Mouse (Mus musculus) lung, embryonic 14.5 days (tissue): ENCODE results near the gene Rilpl1. TPM values are rescaled to one million over a fixed set of nuclear protein-coding genes. Genes with fewer than 3 reads are reported as not detected.
"Not testable (repeated sequence)": the region's sequence is repeated elsewhere in the genome, so short reads cannot be mapped to it uniquely, and the experiment has no call there.

Experiments used
- ATAC-seq: fragments of 200-750 bp; cut with Nextera tagmentation; 2 replicates; pipeline ENCODE4 v1.8.0; 2017; ENCODE audit warnings: mild to moderate bottlenecking, moderate TSS enrichment, moderate library complexity; ENCODE audit not compliant: insufficient read depth
- DNase-seq: peaks from one replicate; pipeline ENCODE4 v3.0.0-alpha.2; 2015
- H3K27ac ChIP-seq: fragments of 300-500 bp; sonication (generic); 2 replicates; pipeline ENCODE4 v1.5.1; 2014; ENCODE audit warnings: low read depth, mild to moderate bottlenecking, moderate library complexity
- H3K27me3 ChIP-seq: fragments of 300-500 bp; sonication (generic); 2 replicates; pipeline ENCODE4 v1.6.1; 2014; ENCODE audit warnings: low read length, control low read depth; ENCODE audit not compliant: insufficient read depth
- H3K36me3 ChIP-seq: fragments of 300-500 bp; sonication (generic); 2 replicates; pipeline ENCODE4 v1.6.1; 2014; ENCODE audit warnings: control low read depth; ENCODE audit not compliant: insufficient read depth
- H3K4me1 ChIP-seq: fragments of 300-500 bp; sonication (generic); 2 replicates; pipeline ENCODE4 v1.6.1; 2014; ENCODE audit warnings: antibody characterized with exemption, control low read depth; ENCODE audit not compliant: insufficient read depth
- H3K4me2 ChIP-seq: fragments of 300-500 bp; sonication (generic); 2 replicates; pipeline ENCODE4 v1.6.1; 2014; ENCODE audit warnings: mild to moderate bottlenecking
- H3K4me3 ChIP-seq: fragments of 300-500 bp; sonication (generic); 2 replicates; pipeline ENCODE4 v1.5.1; 2014; ENCODE audit warnings: low read depth, low read length
- H3K9ac ChIP-seq: fragments of 300-500 bp; sonication (generic); 2 replicates; pipeline ENCODE4 v1.6.1; 2014
- H3K9me3 ChIP-seq: fragments of 300-500 bp; sonication (generic); 2 replicates; pipeline ENCODE4 v1.6.1; 2016; ENCODE audit warnings: low read depth, low read length, control low read depth
- CTCF ChIP-seq: IDR thresholded peaks from 2 replicates; pipeline ENCODE4 v1.5.1; 2016; ENCODE audit warnings: antibody characterized with exemption, low read depth
- WGBS: fragments of 180-500 bp; shearing (Covaris S2); extraction: QIAGEN DNeasy Blood & Tissue Kit; methylation state at CpG from one replicate; pipeline ENCODE4 v1.1.7; 2014; 5-methylcytosine and 5-hydroxymethylcytosine counted together
- polyA plus RNA-seq: library from polyadenylated mRNA; unstranded; fragments of >200 nt; fragmentation: Nextera tagmentation; extraction: Ambion mirVana; gene quantifications from 2 replicates; pipeline ENCODE4 v1.2.1, GENCODE M21; 2014

The Rilpl1 gene
- polyA plus RNA-seq, 1 experiment from 2014 or later = 21.1 TPM

GRCm38 (mm10) chr5:124468365-124468764, 62.8 kb downstream of the Rilpl1 start:
- no peak for DNase-seq
- H3K4me2 ChIP-seq = no peak overlapping the region
- no peak for ATAC-seq
- peaks cover 11% of the 10 kb centered on the region for H3K36me3 ChIP-seq
- H3K27ac ChIP-seq = no peak overlapping the region
- no peak for TF ChIP-seq CTCF
- no peaks in the 10 kb centered on the region for H3K4me1 ChIP-seq
- no peaks in the 10 kb centered on the region for H3K9me3 ChIP-seq
- H3K4me3 ChIP-seq = no peak overlapping the region
- no peaks in the 10 kb centered on the region for H3K27me3 ChIP-seq
- H3K9ac ChIP-seq = no peak overlapping the region
- WGBS = 92% methylated on average over 7 of the region's 7 CpGs

DNA sequence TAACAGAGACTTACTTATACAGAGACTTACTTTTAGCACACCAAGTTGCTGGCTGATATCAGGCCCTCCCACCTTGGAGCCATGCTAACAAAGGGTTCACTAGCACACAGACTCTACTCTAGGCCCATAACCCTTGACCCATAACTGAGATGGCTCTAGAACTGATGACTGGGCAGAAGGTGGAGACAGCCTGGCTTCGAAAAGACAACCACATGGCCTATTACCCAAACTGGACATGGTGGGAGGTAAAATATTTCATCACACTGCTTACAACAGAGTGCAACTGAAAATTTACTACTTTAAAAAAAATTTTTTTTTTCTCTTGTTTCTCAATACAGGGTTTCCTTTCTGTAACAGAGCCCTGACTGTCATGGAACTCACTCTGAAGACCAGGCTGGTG, 63.4 kb downstream of the Rilpl1 start:
- 85% methylated on average over 1 of the region's 1 CpGs for WGBS
- no peak for DNase-seq
- peaks cover 17% of the 10 kb centered on the region for H3K36me3 ChIP-seq
- ATAC-seq = no peak
- no peaks in the 10 kb centered on the region for H3K9me3 ChIP-seq
- no peak overlapping the region for H3K4me3 ChIP-seq
- H3K9ac ChIP-seq = no peak overlapping the region
- no peak for TF ChIP-seq CTCF
- H3K4me1 ChIP-seq = no peaks in the 10 kb centered on the region
- no peak overlapping the region for H3K27ac ChIP-seq
- no peak overlapping the region for H3K4me2 ChIP-seq
- no peaks in the 10 kb centered on the region for H3K27me3 ChIP-seq

- Histone ChIP-seq H3K9me3 (no peaks in the 10 kb centered on the region), H3K4me1 (no peaks in the 10 kb centered on the region), H3K9ac (no peak overlapping the region), H3K36me3 (peaks cover 44% of the 10 kb centered on the region), H3K4me3 (no peak overlapping the region), H3K4me2 (no peak overlapping the region), H3K27me3 (no peaks in the 10 kb centered on the region), H3K27ac (no peak overlapping the region)
- TF ChIP-seq CTCF = no peak
- DNase-seq (no peak), ATAC-seq (no peak)
These were observed 66.3 kb downstream of the Rilpl1 start for GRCm38 (mm10) chr5:124464905-124465304.

- H3K36me3 ChIP-seq = peaks cover 54% of the 10 kb centered on the region
- 82% methylated on average over 5 of the region's 5 CpGs for WGBS
- no peak for TF ChIP-seq CTCF
These were observed 67.7 kb downstream of the Rilpl1 start for GRCm38 (mm10) chr5:124463462-124463861.

GRCm38 (mm10) chr5:124462297-124463025, 68.7 kb downstream of the Rilpl1 start:
- Histone ChIP-seq H3K27me3 (no peaks in the 10 kb centered on the region), H3K27ac (no peak overlapping the region), H3K4me1 (no peaks in the 10 kb centered on the region), H3K4me3 (no peak overlapping the region), H3K4me2 (no peak overlapping the region), H3K36me3 (peaks cover 61% of the 10 kb centered on the region), H3K9me3 (no peaks in the 10 kb centered on the region), H3K9ac (no peak overlapping the region)
- 84% methylated on average over 8 of the region's 8 CpGs for WGBS
- DNase-seq = no peak
- TF ChIP-seq CTCF = no peak
- ATAC-seq = no peak

More at GRCm38 (mm10) chr5:124463462-124463861, 67.7 kb downstream of the Rilpl1 start:
- Histone ChIP-seq H3K9me3 (no peaks in the 10 kb centered on the region), H3K27me3 (no peaks in the 10 kb centered on the region), H3K4me2 (no peak overlapping the region), H3K4me1 (no peaks in the 10 kb centered on the region), H3K9ac (no peak overlapping the region), H3K27ac (no peak overlapping the region), H3K4me3 (no peak overlapping the region)
- DNase-seq (no peak), ATAC-seq (no peak)

DNA sequence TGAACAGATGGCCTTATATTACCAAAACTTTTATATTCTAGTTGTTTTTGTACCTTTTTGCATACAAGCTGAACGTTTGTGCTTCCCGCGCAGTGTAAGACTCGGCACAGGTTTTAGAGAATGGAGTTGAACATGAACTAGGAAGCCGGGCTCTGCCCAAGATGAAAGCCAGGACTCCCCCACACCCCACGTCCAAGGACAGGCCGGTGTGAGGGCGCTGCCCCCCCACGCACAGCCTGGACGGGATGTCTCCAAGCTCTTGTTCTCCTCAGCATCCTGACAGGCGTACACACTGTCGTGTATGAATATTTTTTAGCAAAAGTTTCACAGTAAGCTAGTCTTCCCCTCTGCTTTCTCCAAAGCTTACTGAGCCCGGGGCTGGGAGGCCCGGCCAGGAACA, 70.3 kb downstream of the Rilpl1 start:
- not testable (repeated sequence) for H3K9ac ChIP-seq, H3K9me3 ChIP-seq, DNase-seq, H3K27me3 ChIP-seq, H3K4me1 ChIP-seq, H3K4me3 ChIP-seq, H3K27ac ChIP-seq, H3K4me2 ChIP-seq, ATAC-seq
- H3K36me3 ChIP-seq = peaks cover 77% of the 10 kb centered on the region
- WGBS = 90% methylated on average over 14 of the region's 14 CpGs

- Histone ChIP-seq H3K4me2 (no peak overlapping the region), H3K9ac (no peak overlapping the region), H3K4me1 (no peaks in the 10 kb centered on the region), H3K9me3 (no peaks in the 10 kb centered on the region), H3K27me3 (no peaks in the 10 kb centered on the region), H3K36me3 (peaks cover 97% of the 10 kb centered on the region), H3K27ac (no peak overlapping the region), H3K4me3 (no peak overlapping the region)
- no peak for ATAC-seq
- no peak for TF ChIP-seq CTCF
- DNase-seq = no peak
- 95% methylated on average over 6 of the region's 6 CpGs for WGBS
These were observed 74.4 kb downstream of the Rilpl1 start for GRCm38 (mm10) chr5:124456762-124457161.
